Mouse (Mus musculus) heart, embryonic 11.5 days (tissue): ENCODE data around the gene Tars2. TPM values are rescaled to one million over a fixed set of nuclear protein-coding genes. Genes with fewer than 3 reads are reported as not detected.

Source experiments
- ATAC-seq: fragments of 200-750 bp; cut with Nextera tagmentation; replicated peaks from 2 replicates; pipeline ENCODE4 v1.8.0; 2017; ENCODE audit warnings: moderate library complexity; ENCODE audit not compliant: insufficient number of reproducible peaks, low FRiP score, low TSS enrichment
- H3K27ac ChIP-seq: fragments of 300-500 bp; sonication (generic); 2 replicates; pipeline ENCODE4 v1.5.1; 2014; ENCODE audit warnings: mild to moderate bottlenecking, low read depth, low read length
- H3K27me3 ChIP-seq: fragments of 300-500 bp; sonication (generic); 2 replicates; pipeline ENCODE4 v1.6.1; 2014; ENCODE audit warnings: mild to moderate bottlenecking, low read length, mixed read lengths; ENCODE audit not compliant: control insufficient read depth, insufficient read depth
- H3K36me3 ChIP-seq: fragments of 300-500 bp; sonication (generic); 2 replicates; pipeline ENCODE4 v1.6.1; 2014; ENCODE audit warnings: mild to moderate bottlenecking, low read length, moderate library complexity, mixed read lengths; ENCODE audit not compliant: control insufficient read depth, insufficient read depth
- H3K4me1 ChIP-seq: fragments of 300-500 bp; sonication (generic); 2 replicates; pipeline ENCODE4 v1.6.1; 2014; ENCODE audit warnings: low read length; ENCODE audit not compliant: control insufficient read depth, insufficient read depth
- H3K4me2 ChIP-seq: fragments of 300-500 bp; sonication (generic); 2 replicates; pipeline ENCODE4 v1.6.1; 2014; ENCODE audit warnings: mild to moderate bottlenecking, moderate library complexity
- H3K4me3 ChIP-seq: fragments of 300-500 bp; sonication (generic); 2 replicates; pipeline ENCODE4 v1.5.1; 2014; ENCODE audit warnings: low read depth, low read length
- H3K9ac ChIP-seq: fragments of 300-500 bp; sonication (generic); 2 replicates; pipeline ENCODE4 v1.6.1; 2014; ENCODE audit warnings: mild to moderate bottlenecking, low read depth, low read length, moderate library complexity
- H3K9me3 ChIP-seq: fragments of 300-500 bp; sonication (generic); replicated peaks from 2 replicates; pipeline ENCODE4 v1.6.1; 2016; ENCODE audit warnings: low read length; ENCODE audit not compliant: control insufficient read depth
- WGBS: fragments of 180-500 bp; shearing (Covaris S2); extraction: QIAGEN DNeasy Blood & Tissue Kit; methylation state at CpG from one replicate; pipeline ENCODE4 v1.1.7; 2014; ENCODE audit not compliant: insufficient replicate concordance; 5-methylcytosine and 5-hydroxymethylcytosine counted together
- polyA plus RNA-seq: library from polyadenylated mRNA; unstranded; fragments of >200 nt; fragmentation: Nextera tagmentation; extraction: Ambion mirVana; gene quantifications from 2 replicates; pipeline ENCODE4 v1.2.1, GENCODE M21; 2014

Tars2 gene
- polyA plus RNA-seq, 1 experiment from 2014 or later: 42.2 TPM

GRCm38 (mm10) chr3:95771985-95772384, 12.0 kb upstream of the Tars2 start:
- no peak overlapping the region for H3K4me3 ChIP-seq
- H3K36me3 ChIP-seq: peaks cover 31% of the 10 kb centered on the region
- H3K27ac ChIP-seq: no peak overlapping the region

GRCm38 (mm10) chr3:95765534-95765933, 5.5 kb upstream of the Tars2 start:
- Histone ChIP-seq H3K4me1 (peaks cover 4% of the 10 kb centered on the region; the same call in 1 of the 2 replicates), H3K36me3 (peaks cover 30% of the 10 kb centered on the region), H3K9me3 (no peaks in the 10 kb centered on the region), H3K27ac (no peak overlapping the region), H3K4me3 (no peak overlapping the region), H3K9ac (no peak overlapping the region), H3K27me3 (no peaks in the 10 kb centered on the region), H3K4me2 (no peak overlapping the region)
- WGBS: 87% methylated on average over 10 of the region's 10 CpGs
- ATAC-seq: no peak

More at GRCm38 (mm10) chr3:95771985-95772384, 12.0 kb upstream of the Tars2 start:
- no peak for ATAC-seq
- Histone ChIP-seq H3K9me3 (no peaks in the 10 kb centered on the region), H3K9ac (no peak overlapping the region), H3K4me1 (no peaks in the 10 kb centered on the region), H3K4me2 (no peak overlapping the region), H3K27me3 (no peaks in the 10 kb centered on the region)

- no peak for ATAC-seq
- no peaks in the 10 kb centered on the region for H3K9me3 ChIP-seq
- WGBS: 90% methylated on average over 10 of the region's 10 CpGs
- no peak overlapping the region for H3K4me2 ChIP-seq
- 0 out of 2 replicates have a peak overlapping the region, but pooled peaks have one; percentile 46 for H3K9ac ChIP-seq
- H3K4me3 ChIP-seq: no peak overlapping the region
- H3K4me1 ChIP-seq: peaks cover 4% of the 10 kb centered on the region; the same call in 1 of the 2 replicates
- no peaks in the 10 kb centered on the region for H3K27me3 ChIP-seq
- H3K36me3 ChIP-seq: peaks cover 23% of the 10 kb centered on the region
- H3K27ac ChIP-seq: no peak overlapping the region
Measured at GRCm38 (mm10) chr3:95763811-95764210, 3.8 kb upstream of the Tars2 start.

- WGBS: 63% methylated on average over 6 of the region's 6 CpGs
Measured at GRCm38 (mm10) chr3:95762961-95763360, 3.0 kb upstream of the Tars2 start.

DNA sequence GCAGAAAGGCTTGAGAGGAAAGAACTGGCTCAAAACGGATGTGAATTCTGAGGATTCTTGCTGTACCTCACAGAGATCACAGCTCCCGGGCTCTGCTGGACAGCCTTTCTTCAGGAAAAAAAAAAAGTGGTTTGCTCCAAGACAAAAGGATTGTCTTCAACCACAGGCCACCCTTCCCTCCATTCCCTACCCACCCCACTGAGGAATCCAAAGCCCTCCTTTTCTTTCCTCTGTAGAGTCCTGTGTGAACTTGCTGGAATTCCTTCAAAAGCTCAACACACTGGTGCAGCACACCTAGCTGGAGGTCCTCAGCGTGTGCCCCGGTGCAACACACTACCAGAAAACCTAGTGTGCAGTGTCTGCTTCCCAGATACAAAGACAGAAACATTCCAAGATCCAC, 1.8 kb upstream of the Tars2 start:
- Histone ChIP-seq H3K4me2 (no peak overlapping the region), H3K4me1 (peaks cover 4% of the 10 kb centered on the region; the same call in 1 of the 2 replicates), H3K36me3 (peaks cover 20% of the 10 kb centered on the region), H3K4me3 (no peak overlapping the region), H3K27me3 (no peaks in the 10 kb centered on the region), H3K9me3 (no peaks in the 10 kb centered on the region), H3K9ac (no peak overlapping the region), H3K27ac (peak overlapping the region; percentile 54; the same call in 1 of the 2 replicates)
- WGBS: 83% methylated on average over 4 of the region's 4 CpGs
- no peak for ATAC-seq

More at GRCm38 (mm10) chr3:95762961-95763360, 3.0 kb upstream of the Tars2 start:
- Histone ChIP-seq H3K4me2 (no peak overlapping the region), H3K4me1 (peaks cover 4% of the 10 kb centered on the region; the same call in 1 of the 2 replicates), H3K9ac (no peak overlapping the region), H3K27me3 (no peaks in the 10 kb centered on the region), H3K27ac (peak overlapping the region; percentile 47; the same call in 1 of the 2 replicates), H3K4me3 (no peak overlapping the region), H3K9me3 (no peaks in the 10 kb centered on the region), H3K36me3 (peaks cover 20% of the 10 kb centered on the region)
- ATAC-seq: no peak

GRCm38 (mm10) chr3:95760656-95761055, 650 bp upstream of the Tars2 start:
- no peaks in the 10 kb centered on the region for H3K9me3 ChIP-seq
- H3K27ac ChIP-seq: no peak overlapping the region
- H3K9ac ChIP-seq: no peak overlapping the region
- ATAC-seq: no peak
- no peak overlapping the region for H3K4me3 ChIP-seq
- no peak overlapping the region for H3K4me2 ChIP-seq
- H3K4me1 ChIP-seq: peaks cover 4% of the 10 kb centered on the region; the same call in 1 of the 2 replicates
- H3K36me3 ChIP-seq: peaks cover 16% of the 10 kb centered on the region
- no peaks in the 10 kb centered on the region for H3K27me3 ChIP-seq

DNA sequence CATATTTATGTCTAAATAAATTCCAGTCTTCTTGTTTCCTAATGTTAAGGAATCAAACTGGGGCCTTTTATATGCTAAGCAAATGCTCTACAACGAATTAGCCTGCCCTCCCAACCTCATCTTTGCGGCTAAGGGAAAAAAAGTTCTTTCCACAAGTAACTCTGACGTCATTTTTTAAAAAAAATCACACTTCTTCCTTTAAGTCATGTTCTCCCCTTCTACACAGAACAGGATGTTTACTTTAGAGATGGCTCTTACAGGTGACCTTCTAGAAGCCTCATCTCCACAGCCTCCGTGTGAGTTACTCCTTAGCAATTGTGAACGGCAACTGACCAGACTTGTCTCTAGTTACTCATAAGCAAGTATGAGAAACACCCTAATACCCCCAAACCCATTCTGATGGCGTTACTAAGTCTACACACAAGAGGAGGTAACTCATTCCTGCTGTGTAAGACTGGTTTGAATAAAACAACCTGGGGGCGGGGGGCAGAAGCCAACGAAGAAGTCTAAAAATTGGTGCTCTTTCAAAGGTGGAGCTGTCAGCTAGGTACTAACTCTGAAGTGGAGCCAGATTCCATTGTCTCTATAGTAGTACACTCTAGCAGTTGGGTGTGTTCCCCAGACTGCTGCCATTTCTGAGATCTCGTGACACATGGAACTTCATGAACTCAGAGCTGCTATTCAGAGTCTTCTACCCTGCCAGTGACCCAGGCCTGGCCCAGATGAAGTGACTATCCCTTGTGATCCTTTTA, 1.4 kb downstream of the Tars2 start:
- H3K4me3 ChIP-seq: no peak overlapping the region
- no peak overlapping the region for H3K9ac ChIP-seq
- H3K9me3 ChIP-seq: no peaks in the 10 kb centered on the region
- no peak for ATAC-seq
- H3K27me3 ChIP-seq: no peaks in the 10 kb centered on the region
- H3K27ac ChIP-seq: no peak overlapping the region
- H3K4me2 ChIP-seq: no peak overlapping the region
- no peaks in the 10 kb centered on the region for H3K4me1 ChIP-seq
- WGBS: 45% methylated on average over 9 of the region's 9 CpGs
- H3K36me3 ChIP-seq: no peaks in the 10 kb centered on the region

GRCm38 (mm10) chr3:95756808-95757207, 3.2 kb downstream of the Tars2 start:
- Histone ChIP-seq H3K4me3 (no peak overlapping the region), H3K4me1 (no peaks in the 10 kb centered on the region), H3K27me3 (no peaks in the 10 kb centered on the region), H3K36me3 (peaks cover 9% of the 10 kb centered on the region; the same call in 1 of the 2 replicates), H3K9me3 (no peaks in the 10 kb centered on the region), H3K27ac (no peak overlapping the region), H3K9ac (no peak overlapping the region), H3K4me2 (no peak overlapping the region)
- WGBS: 89% methylated on average over 2 of the region's 2 CpGs
- no peak for ATAC-seq
